Mouse (Mus musculus) layer of hippocampus, adult 18-20 months (tissue): ENCODE results near the gene P2rx3. TPM values are rescaled to one million over a fixed set of nuclear protein-coding genes. Genes with fewer than 3 reads are reported as not detected.

Source experiments
- DNase-seq, 2 experiments: peaks; one replicate each; pipeline ENCODE4 v3.0.0; 2022; ENCODE audit warnings: low spot score in 2 of 2
- long read RNA-seq: library from polyadenylated mRNA; stranded (forward); transcript quantifications from one replicate; pipeline ENCODE4 v2.0.0, GENCODE M21; 2021
- total RNA-seq, 2 experiments: library from RNA; stranded (reverse); gene quantifications; 2 replicates each; pipeline ENCODE4 v1.2.3; 2021

P2rx3 gene
- total RNA-seq: 1 to 10 TPM; 1.6 to 2.1 TPM
- long read RNA-seq, partial matches to known transcripts: 0 of 1 reads
- long read RNA-seq, other reads (novel, unspliced or antisense): 0 of 1 reads

- DNase-seq: peak; percentile 91 to 96
These were observed at the start of gene P2rx3, which contains the start of gene Ssrp1 for GRCm38 (mm10) chr2:85037047-85038026. P2rx3 (minus strand) TSS chr2:85037462. Ssrp1 (plus strand) TSS chr2:85037234.

- DNase-seq: no peak
These were observed 36.5 kb upstream of the P2rx3 start for GRCm38 (mm10) chr2:85073751-85074150.

- DNase-seq: no peak
These were observed 34.7 kb upstream of the P2rx3 start for GRCm38 (mm10) chr2:85071921-85072320.

- no peak for DNase-seq
These were observed 32.8 kb upstream of the P2rx3 start for GRCm38 (mm10) chr2:85070086-85070485.

- DNase-seq: peak in 1 of 2 experiments; percentile 62
These were observed 31.4 kb upstream of the P2rx3 start for GRCm38 (mm10) chr2:85068626-85069025.

GRCm38 (mm10) chr2:85067903-85068625 is 30.8 kb upstream of the P2rx3 start:
- DNase-seq: no peak

GRCm38 (mm10) chr2:85066937-85067336 is 29.7 kb upstream of the P2rx3 start:
- DNase-seq: no peak

GRCm38 (mm10) chr2:85065141-85065875 is 28.0 kb upstream of the P2rx3 start:
- peak; percentile 75 to 83 for DNase-seq

- no peak for DNase-seq
These were observed 23.9 kb upstream of the P2rx3 start for GRCm38 (mm10) chr2:85061107-85061541.

GRCm38 (mm10) chr2:85060591-85061060 is 23.4 kb upstream of the P2rx3 start:
- no peak for DNase-seq

- DNase-seq: no peak
These were observed 22.4 kb upstream of the P2rx3 start for GRCm38 (mm10) chr2:85059677-85060076.

- no peak for DNase-seq
These were observed 19.4 kb upstream of the P2rx3 start for GRCm38 (mm10) chr2:85056711-85057110.

GRCm38 (mm10) chr2:85053192-85053816 is 16.0 kb upstream of the P2rx3 start:
- no peak for DNase-seq

- DNase-seq: no peak
These were observed 13.5 kb upstream of the P2rx3 start for GRCm38 (mm10) chr2:85050746-85051145.

GRCm38 (mm10) chr2:85050001-85050634 is 12.9 kb upstream of the P2rx3 start:
- peak in 1 of 2 experiments; percentile 68 for DNase-seq

- no peak for DNase-seq
These were observed 12.0 kb upstream of the P2rx3 start for GRCm38 (mm10) chr2:85049277-85049676.

GRCm38 (mm10) chr2:85048168-85048751 is 11.0 kb upstream of the P2rx3 start:
- peak; percentile 67 to 74 for DNase-seq

- DNase-seq: peak; percentile 92 to 97
These were observed 10.4 kb upstream of the P2rx3 start, which contains the start of gene Tnks1bp1 for GRCm38 (mm10) chr2:85047596-85048167. Tnks1bp1 (plus strand) TSS chr2:85048022.

GRCm38 (mm10) chr2:85047081-85047480 is 9.8 kb upstream of the P2rx3 start:
- no peak for DNase-seq
